Mouse (Mus musculus): ENCODE results near the gene Gm43738. TPM values are rescaled to one million over a fixed set of nuclear protein-coding genes. Genes with fewer than 3 reads are reported as not detected.

The Gm43738 gene
- not detected for polyA plus RNA-seq (2015; fragmentation: Illumina TruSeq; extraction: RNeasy Lipid Tissue Mini Kit (QIAGEN cat#74804); ENCODE audit: low read depth, low replicate concordance)

GRCm38 (mm10) chr3:89100811-89101210 lies at the start of gene Gm43738:
Gene Gm43738 (minus strand): TSS chr3:89101099.

GRCm38 (mm10) chr3:89135958-89136357 lies 35.1 kb upstream of the Gm43738 start, which contains the start of gene Pklr:
Gene Pklr (plus strand): TSS chr3:89136142.

GRCm38 (mm10) chr3:89101812-89102494 lies 1.1 kb upstream of the Gm43738 start, which contains the start of gene Fdps:
Gene Fdps (minus strand): TSS chr3:89101959.

GRCm38 (mm10) chr3:89093175-89093574 lies 7.7 kb downstream of the Gm43738 start, which contains the start of gene Rusc1:
Gene Rusc1 (minus strand): TSS chr3:89093311.

Other genes starting within 250 kb of the Gm43738 start
- gene Msto1, start 187.1 kb downstream of the Gm43738 start, polyA plus RNA-seq (2015; fragmentation: Illumina TruSeq; extraction: RNeasy Lipid Tissue Mini Kit (QIAGEN cat#74804); ENCODE audit: low read depth, low replicate concordance) = 20.6 TPM
- 33.9 TPM for gene Ash1l, start 150.5 kb downstream of the Gm43738 start, polyA plus RNA-seq (2015; fragmentation: Illumina TruSeq; extraction: RNeasy Lipid Tissue Mini Kit (QIAGEN cat#74804); ENCODE audit: low read depth, low replicate concordance)
- 140 TPM for gene Dap3, start 149.9 kb downstream of the Gm43738 start, polyA plus RNA-seq (2015; fragmentation: Illumina TruSeq; extraction: RNeasy Lipid Tissue Mini Kit (QIAGEN cat#74804); ENCODE audit: low read depth, low replicate concordance)
- 130 TPM for gene Rusc1, start 7.8 kb downstream of the Gm43738 start, polyA plus RNA-seq (2015; fragmentation: Illumina TruSeq; extraction: RNeasy Lipid Tissue Mini Kit (QIAGEN cat#74804); ENCODE audit: low read depth, low replicate concordance)
- gene Fdps, start 860 bp upstream of the Gm43738 start, polyA plus RNA-seq (2015; fragmentation: Illumina TruSeq; extraction: RNeasy Lipid Tissue Mini Kit (QIAGEN cat#74804); ENCODE audit: low read depth, low replicate concordance) = 98.7 TPM
- gene Pklr, start 35.0 kb upstream of the Gm43738 start, polyA plus RNA-seq (2015; fragmentation: Illumina TruSeq; extraction: RNeasy Lipid Tissue Mini Kit (QIAGEN cat#74804); ENCODE audit: low read depth, low replicate concordance) = not detected
- gene Hcn3, start 59.1 kb upstream of the Gm43738 start, polyA plus RNA-seq (2015; fragmentation: Illumina TruSeq; extraction: RNeasy Lipid Tissue Mini Kit (QIAGEN cat#74804); ENCODE audit: low read depth, low replicate concordance) = 8.9 TPM
- gene Clk2, start 63.7 kb upstream of the Gm43738 start, polyA plus RNA-seq (2015; fragmentation: Illumina TruSeq; extraction: RNeasy Lipid Tissue Mini Kit (QIAGEN cat#74804); ENCODE audit: low read depth, low replicate concordance) = 35.8 TPM
- 70.0 TPM for gene Scamp3, start 76.4 kb upstream of the Gm43738 start, polyA plus RNA-seq (2015; fragmentation: Illumina TruSeq; extraction: RNeasy Lipid Tissue Mini Kit (QIAGEN cat#74804); ENCODE audit: low read depth, low replicate concordance)
- 38.8 TPM for gene Fam189b, start 82.0 kb upstream of the Gm43738 start, polyA plus RNA-seq (2015; fragmentation: Illumina TruSeq; extraction: RNeasy Lipid Tissue Mini Kit (QIAGEN cat#74804); ENCODE audit: low read depth, low replicate concordance)
- gene Gba, start 101.8 kb upstream of the Gm43738 start, polyA plus RNA-seq (2015; fragmentation: Illumina TruSeq; extraction: RNeasy Lipid Tissue Mini Kit (QIAGEN cat#74804); ENCODE audit: low read depth, low replicate concordance) = 53.9 TPM
- 26.1 TPM for gene Thbs3, start 114.1 kb upstream of the Gm43738 start, polyA plus RNA-seq (2015; fragmentation: Illumina TruSeq; extraction: RNeasy Lipid Tissue Mini Kit (QIAGEN cat#74804); ENCODE audit: low read depth, low replicate concordance)
- gene Mtx1, start 126.0 kb upstream of the Gm43738 start, polyA plus RNA-seq (2015; fragmentation: Illumina TruSeq; extraction: RNeasy Lipid Tissue Mini Kit (QIAGEN cat#74804); ENCODE audit: low read depth, low replicate concordance) = 99.5 TPM
- gene Muc1, start 128.0 kb upstream of the Gm43738 start, polyA plus RNA-seq (2015; fragmentation: Illumina TruSeq; extraction: RNeasy Lipid Tissue Mini Kit (QIAGEN cat#74804); ENCODE audit: low read depth, low replicate concordance) = 0.33 TPM
- 68.5 TPM for gene Krtcap2, start 144.9 kb upstream of the Gm43738 start, polyA plus RNA-seq (2015; fragmentation: Illumina TruSeq; extraction: RNeasy Lipid Tissue Mini Kit (QIAGEN cat#74804); ENCODE audit: low read depth, low replicate concordance)
- gene Trim46, start 145.2 kb upstream of the Gm43738 start, polyA plus RNA-seq (2015; fragmentation: Illumina TruSeq; extraction: RNeasy Lipid Tissue Mini Kit (QIAGEN cat#74804); ENCODE audit: low read depth, low replicate concordance) = 53.6 TPM
- 107 TPM for gene Dpm3, start 158.3 kb upstream of the Gm43738 start, polyA plus RNA-seq (2015; fragmentation: Illumina TruSeq; extraction: RNeasy Lipid Tissue Mini Kit (QIAGEN cat#74804); ENCODE audit: low read depth, low replicate concordance)
- 61.6 TPM for gene Slc50a1, start 169.5 kb upstream of the Gm43738 start, polyA plus RNA-seq (2015; fragmentation: Illumina TruSeq; extraction: RNeasy Lipid Tissue Mini Kit (QIAGEN cat#74804); ENCODE audit: low read depth, low replicate concordance)
- gene Efna1, start 180.0 kb upstream of the Gm43738 start, polyA plus RNA-seq (2015; fragmentation: Illumina TruSeq; extraction: RNeasy Lipid Tissue Mini Kit (QIAGEN cat#74804); ENCODE audit: low read depth, low replicate concordance) = 9.0 TPM
- 43.7 TPM for gene Efna3, start 221.9 kb upstream of the Gm43738 start, polyA plus RNA-seq (2015; fragmentation: Illumina TruSeq; extraction: RNeasy Lipid Tissue Mini Kit (QIAGEN cat#74804); ENCODE audit: low read depth, low replicate concordance)
- gene Efna4, start 236.9 kb upstream of the Gm43738 start, polyA plus RNA-seq (2015; fragmentation: Illumina TruSeq; extraction: RNeasy Lipid Tissue Mini Kit (QIAGEN cat#74804); ENCODE audit: low read depth, low replicate concordance) = not detected
- 137 TPM for gene Adam15, start 248.9 kb upstream of the Gm43738 start, polyA plus RNA-seq (2015; fragmentation: Illumina TruSeq; extraction: RNeasy Lipid Tissue Mini Kit (QIAGEN cat#74804); ENCODE audit: low read depth, low replicate concordance)